Mouse (Mus musculus): ENCODE data around the gene Pygo1.

The Pygo1 gene

GRCm38 (mm10) chr9:72996806-72997205, 71.4 kb downstream of the Pygo1 start:
- no peak for DNase-seq

- DNase-seq = no peak
Measured at GRCm38 (mm10) chr9:73000487-73000886, 75.0 kb downstream of the Pygo1 start.

- no peak for DNase-seq
Measured at GRCm38 (mm10) chr9:73001314-73002011, 76.0 kb downstream of the Pygo1 start.

Data from cerebellum, postnatal 36 days (tissue).